Mouse (Mus musculus): ENCODE results near the gene Mkrn1. TPM values are rescaled to one million over a fixed set of nuclear protein-coding genes. Genes with fewer than 3 reads are reported as not detected.

Mkrn1 gene
- polyA plus RNA-seq, 1 experiment: 34.5 TPM

- 91% methylated on average over 6 of the region's 6 CpGs for WGBS
- Histone ChIP-seq H3K36me3 (ENCODE audit: control insufficient read depth, insufficient read depth, low read length) (no peaks in the 10 kb centered on the region), H3K4me3 (ENCODE audit: insufficient read depth, low read depth, low read length) (no peak overlapping the region), H3K4me1 (ENCODE audit: control insufficient read depth, insufficient read depth, low read length) (no peaks in the 10 kb centered on the region), H3K27ac (ENCODE audit: insufficient read depth, low read depth, low read length) (no peak overlapping the region), H3K27me3 (replicated peaks; ENCODE audit: control insufficient read depth, insufficient read depth, low read length) (no peaks in the 10 kb centered on the region)
- no peak for DNase-seq
- TF ChIP-seq CTCF (conservative IDR thresholded peaks at IDR 0.05; ENCODE audit: insufficient read depth, insufficient read length, low read depth, low read length): no peak
- TF ChIP-seq POLR2A (IDR thresholded peaks at IDR 0.05; ENCODE audit: low read depth, low read length): no peak
Measured at GRCm38 (mm10) chr6:39348946-39349345, 71.3 kb downstream of the Mkrn1 start.

DNA sequence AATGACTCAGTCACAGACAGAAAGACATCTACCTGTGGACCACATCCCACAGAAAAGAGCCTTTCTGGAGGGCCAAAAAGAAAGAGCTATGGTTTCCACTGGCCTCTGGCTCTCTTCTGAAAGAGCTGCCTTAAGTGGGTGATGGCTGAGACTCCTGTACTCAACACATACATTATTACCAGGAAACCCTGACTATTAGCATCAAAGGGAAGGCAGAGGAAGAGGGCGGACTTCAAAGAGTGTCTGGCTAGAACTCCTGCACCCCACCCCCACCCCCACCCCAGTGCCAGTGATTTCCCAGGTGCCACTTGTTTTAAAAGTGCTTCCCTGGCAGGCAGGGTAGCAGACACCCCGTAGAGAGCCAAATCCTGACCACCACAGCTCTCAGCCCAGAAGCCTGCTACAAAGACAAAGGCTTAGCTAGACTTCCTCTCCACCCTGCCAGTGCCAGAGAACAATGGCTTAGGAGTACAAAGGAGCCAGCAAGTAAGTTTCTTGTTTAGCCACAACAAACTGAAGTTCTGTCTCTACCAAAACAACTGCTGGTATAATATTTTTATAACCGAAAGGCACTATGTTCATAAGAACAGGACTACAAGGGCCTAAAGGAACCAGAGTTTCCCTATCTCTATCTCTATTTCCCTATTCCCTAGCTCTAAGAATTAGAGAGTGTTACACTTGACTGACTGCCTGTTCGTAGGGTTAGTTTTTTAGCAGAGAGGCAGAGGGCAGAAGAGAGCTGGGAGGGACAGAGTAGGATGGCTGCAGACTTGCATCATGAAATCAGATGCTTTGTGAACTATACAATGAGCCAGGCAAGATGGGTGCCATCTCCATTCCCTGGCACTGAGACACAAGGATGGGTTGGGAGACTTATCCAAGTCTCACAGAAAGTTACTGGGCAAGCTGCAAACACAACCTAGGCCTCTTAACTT lies 72.1 kb downstream of the Mkrn1 start:
- 56% methylated on average over 4 of the region's 4 CpGs for WGBS
- Histone ChIP-seq H3K4me1 (ENCODE audit: control insufficient read depth, insufficient read depth, low read length) (no peaks in the 10 kb centered on the region), H3K27ac (ENCODE audit: insufficient read depth, low read depth, low read length) (no peak overlapping the region), H3K36me3 (ENCODE audit: control insufficient read depth, insufficient read depth, low read length) (no peaks in the 10 kb centered on the region), H3K27me3 (replicated peaks; ENCODE audit: control insufficient read depth, insufficient read depth, low read length) (no peaks in the 10 kb centered on the region), H3K4me3 (ENCODE audit: insufficient read depth, low read depth, low read length) (no peak overlapping the region)
- peak; percentile 17 for DNase-seq
- TF ChIP-seq POLR2A (IDR thresholded peaks at IDR 0.05; ENCODE audit: low read depth, low read length) (no peak), CTCF (conservative IDR thresholded peaks at IDR 0.05; ENCODE audit: insufficient read depth, insufficient read length, low read depth, low read length) (no peak)

Other genes starting within 250 kb of the Mkrn1 start
- gene Kdm7a, start 213.7 kb downstream of the Mkrn1 start, polyA plus RNA-seq (2012; rRNA removed): 2.3 and 2.8 TPM in 2 replicates
- 25.9 and 28.7 TPM in 2 replicates for gene Slc37a3, start 42.8 kb downstream of the Mkrn1 start, polyA plus RNA-seq (2012; rRNA removed)
- 2.1 and 2.7 TPM in 2 replicates for gene Rab19, start 39.3 kb downstream of the Mkrn1 start, polyA plus RNA-seq (2012; rRNA removed)
- gene Dennd2a, start 137.4 kb upstream of the Mkrn1 start, polyA plus RNA-seq (2012; rRNA removed): 6.3 and 6.6 TPM in 2 replicates
- gene Adck2, start 153.4 kb upstream of the Mkrn1 start, polyA plus RNA-seq (2012; rRNA removed): 11.0 and 15.3 TPM in 2 replicates
- 1.4 and 1.8 TPM in 2 replicates for gene Gm42420, start 165.3 kb upstream of the Mkrn1 start, polyA plus RNA-seq (2012; rRNA removed)
- gene Ndufb2, start 172.1 kb upstream of the Mkrn1 start, polyA plus RNA-seq (2012; rRNA removed): 513 and 602 TPM in 2 replicates

Data from kidney, adult 2 months (tissue).